In the genomic region with DNA sequence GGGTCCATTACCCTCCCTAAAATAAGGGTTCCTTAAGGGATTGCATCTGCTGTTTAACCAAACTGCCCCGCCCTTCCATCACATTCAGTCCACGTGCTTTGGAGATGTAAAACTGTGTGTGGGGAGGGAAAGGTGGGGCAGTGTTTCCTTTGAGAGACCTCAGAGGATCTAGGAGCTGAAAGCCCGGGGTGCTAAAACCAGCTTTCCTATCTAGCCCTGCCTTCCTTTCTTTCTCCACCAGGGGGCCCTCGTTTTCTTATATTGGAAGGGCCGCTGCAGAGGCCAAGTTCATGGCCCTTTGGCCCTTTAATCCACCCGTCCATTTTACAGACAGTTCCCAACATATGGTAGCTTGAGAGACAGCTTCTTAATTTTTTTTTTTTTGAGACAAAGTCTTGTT, we compare ENCODE assay signal across 9 mouse cellular contexts. TPM values are rescaled to one million over a fixed set of nuclear protein-coding genes. Genes with fewer than 3 reads are reported as not detected.
DNase-seq lines count a peak whose midpoint lies in the region; ATAC-seq and TF ChIP-seq lines count a peak whose summit lies in the region.
"Had no signal": no experiment of that assay in that cellular context is flagged by ENCODE, and none has a peak within 500 bp of the region (broad histone marks: within the 10 kb centered on the region; RNA-seq: fewer than 3 reads in every experiment).

No protein-coding gene starts in this region.

- no peaks in the 10 kb centered on the region for H3K36me3 ChIP-seq in midbrain, embryonic 11.5 days (ENCODE audit: control insufficient read depth, insufficient read depth, low read length)
- H3K36me3 ChIP-seq in midbrain, embryonic 16.5 days (ENCODE audit: control insufficient read depth, insufficient read depth, low read length): no peaks in the 10 kb centered on the region
- H3K36me3 ChIP-seq in lung, postnatal 0 days (ENCODE audit: insufficient read depth, low read length): no peaks in the 10 kb centered on the region

- peak; percentile 80 for TF ChIP-seq CTCF in lung, postnatal 0 days (IDR thresholded peaks at IDR 0.05)

- H3K4me3 ChIP-seq in midbrain, embryonic 11.5 days (ENCODE audit: low read depth, low read length): no peak overlapping the region
- H3K4me3 ChIP-seq in midbrain, embryonic 16.5 days (ENCODE audit: low read depth, low read length): no peak overlapping the region
- H3K4me3 ChIP-seq in lung, postnatal 0 days (ENCODE audit: low read depth, low read length): no peak overlapping the region
- H3K4me3 ChIP-seq: myocyte had no signal

- peak; percentile 97 for DNase-seq in midbrain, embryonic 11.5 days (ENCODE audit: low spot score, missing footprints)
- DNase-seq in adrenal gland, postnatal 25 days: peak; percentile 76
- peak; percentile 90 for DNase-seq in kidney, adult 9 months
- DNase-seq in lung, postnatal 0 days (ENCODE audit: low spot score): peak; percentile 88
- DNase-seq in retina, postnatal 7 days (ENCODE audit: low read depth, low spot score): peak; percentile 72
- DNase-seq in urinary bladder, postnatal 36 days (ENCODE audit: low spot score in 2 of 2): peak; percentile 67 to 76

- peaks cover 14% of the 10 kb centered on the region for H3K4me1 ChIP-seq in midbrain, embryonic 11.5 days (ENCODE audit: control insufficient read depth, insufficient read depth, low read length)
- peaks cover 23% of the 10 kb centered on the region for H3K4me1 ChIP-seq in midbrain, embryonic 16.5 days (ENCODE audit: control insufficient read depth, insufficient read depth, low read length)
- H3K4me1 ChIP-seq in lung, postnatal 0 days (ENCODE audit: insufficient read depth, low read depth, low read length): peaks cover 12% of the 10 kb centered on the region; the same call in 1 of the 2 replicates

- TF ChIP-seq EP300 in lung, postnatal 0 days (IDR thresholded peaks at IDR 0.05): no peak

- H3K4me2 ChIP-seq in midbrain, embryonic 11.5 days: no peak overlapping the region
- H3K4me2 ChIP-seq in midbrain, embryonic 16.5 days (ENCODE audit: low read length): no peak overlapping the region
- H3K4me2 ChIP-seq in lung, postnatal 0 days (replicated peaks; ENCODE audit: low read depth, low read length): no peak overlapping the region

- no peak overlapping the region for H3K9ac ChIP-seq in midbrain, embryonic 11.5 days (ENCODE audit: low read length)
- no peak overlapping the region for H3K9ac ChIP-seq in midbrain, embryonic 16.5 days (ENCODE audit: low read depth, low read length)
- H3K9ac ChIP-seq in lung, postnatal 0 days (replicated peaks; ENCODE audit: low read depth): no peak overlapping the region

- no peak overlapping the region for H3K27ac ChIP-seq in midbrain, embryonic 11.5 days (ENCODE audit: low read depth, low read length)
- H3K27ac ChIP-seq in midbrain, embryonic 16.5 days (ENCODE audit: low read length): no peak overlapping the region
- no peak overlapping the region for H3K27ac ChIP-seq in lung, postnatal 0 days (ENCODE audit: low read length)

- no peaks in the 10 kb centered on the region for H3K9me3 ChIP-seq in midbrain, embryonic 11.5 days (ENCODE audit: control insufficient read depth, low read length)
- no peaks in the 10 kb centered on the region for H3K9me3 ChIP-seq in midbrain, embryonic 16.5 days (replicated peaks; ENCODE audit: control insufficient read depth, low read length, poor library complexity, severe bottlenecking)
- H3K9me3 ChIP-seq in lung, postnatal 0 days (ENCODE audit: low read length): no peaks in the 10 kb centered on the region

- peaks cover 6% of the 10 kb centered on the region; the same call in 1 of the 2 replicates for H3K27me3 ChIP-seq in midbrain, embryonic 11.5 days (ENCODE audit: control insufficient read depth, insufficient read depth, low read length)
- no peaks in the 10 kb centered on the region for H3K27me3 ChIP-seq in midbrain, embryonic 16.5 days (ENCODE audit: control insufficient read depth, insufficient read depth, low read depth, low read length)
- no peaks in the 10 kb centered on the region for H3K27me3 ChIP-seq in lung, postnatal 0 days (replicated peaks; ENCODE audit: insufficient read depth, low read length)

- ATAC-seq in midbrain, embryonic 11.5 days (ENCODE audit: low FRiP score): no peak
- ATAC-seq in midbrain, embryonic 16.5 days: no peak
- ATAC-seq in erythroblast, adult 5-6 weeks (replicated peaks; ENCODE audit: low FRiP score, poor library complexity, severe bottlenecking): peak; percentile 73
- ATAC-seq in lung, postnatal 0 days: no peak

- 4% methylated on average over 6 of the region's 6 CpGs for WGBS in midbrain, embryonic 11.5 days
- WGBS in midbrain, embryonic 16.5 days: under 1% methylated on average over 6 of the region's 6 CpGs
- WGBS in lung, postnatal 0 days: 3% methylated on average over 6 of the region's 6 CpGs

RNA-seq across cellular contexts. Expression of a gene that starts 7.2 kb away (rescaled TPM):
- polyA plus RNA-seq in midbrain, embryonic 11.5 days (2014; fragmentation: Nextera tagmentation; extraction: Ambion mirVana): 2.5 and 2.8 TPM in 2 replicates
- 8.6 and 9.6 TPM in 2 replicates for polyA plus RNA-seq in midbrain, embryonic 16.5 days (2015; fragmentation: Nextera tagmentation; extraction: Ambion mirVana)
- total RNA-seq in adrenal gland, postnatal 25 days (2021): 29.5 and 37.8 TPM in 2 replicates
- total RNA-seq in erythroblast, adult 5-6 weeks (2015; ENCODE audit: low replicate concordance): 21.3 and 21.9 TPM in 2 replicates
- total RNA-seq in erythroblast, adult 5-6 weeks (2017; ENCODE audit: low replicate concordance): 25.6 and 30.2 TPM in 2 replicates
- polyA plus RNA-seq in lung, postnatal 0 days (2015; fragmentation: Nextera tagmentation; extraction: Ambion mirVana): 7.0 and 8.4 TPM in 2 replicates

RNA-seq across cellular contexts. Expression of a gene that starts 45.8 kb away (rescaled TPM):
- polyA plus RNA-seq in midbrain, embryonic 11.5 days (2014; fragmentation: Nextera tagmentation; extraction: Ambion mirVana): 3.4 and 3.7 TPM in 2 replicates
- 8.5 and 9.9 TPM in 2 replicates for polyA plus RNA-seq in midbrain, embryonic 16.5 days (2015; fragmentation: Nextera tagmentation; extraction: Ambion mirVana)
- total RNA-seq in adrenal gland, postnatal 25 days (2021): 21.0 and 27.5 TPM in 2 replicates
- total RNA-seq in erythroblast, adult 5-6 weeks (2015; ENCODE audit: low replicate concordance): 1.0 and 3.1 TPM in 2 replicates
- total RNA-seq in erythroblast, adult 5-6 weeks (2017; ENCODE audit: low replicate concordance): 2.0 and 3.1 TPM in 2 replicates
- 2.4 and 2.5 TPM in 2 replicates for polyA plus RNA-seq in lung, postnatal 0 days (2015; fragmentation: Nextera tagmentation; extraction: Ambion mirVana)

RNA-seq across cellular contexts. Expression of a gene that starts 56.3 kb away (rescaled TPM):
- 0.03 TPM in 1 of 2 replicates, not detected in the other for polyA plus RNA-seq in midbrain, embryonic 11.5 days (2014; fragmentation: Nextera tagmentation; extraction: Ambion mirVana)
- 0.70 and 0.89 TPM in 2 replicates for polyA plus RNA-seq in midbrain, embryonic 16.5 days (2015; fragmentation: Nextera tagmentation; extraction: Ambion mirVana)
- 1.8 and 4.7 TPM in 2 replicates for total RNA-seq in adrenal gland, postnatal 25 days (2021)
- not detected in 2 replicates for total RNA-seq in erythroblast, adult 5-6 weeks (2015; ENCODE audit: low replicate concordance)
- not detected in 2 replicates for total RNA-seq in erythroblast, adult 5-6 weeks (2017; ENCODE audit: low replicate concordance)
- polyA plus RNA-seq in lung, postnatal 0 days (2015; fragmentation: Nextera tagmentation; extraction: Ambion mirVana): 0.23 and 0.24 TPM in 2 replicates
